Mouse (Mus musculus): ENCODE results near the gene Gm17387. TPM values are rescaled to one million over a fixed set of nuclear protein-coding genes. Genes with fewer than 3 reads are reported as not detected.

Gm17387 gene
- polyA plus RNA-seq (2015; fragmentation: Nextera tagmentation; extraction: Ambion mirVana), result not detected in 2 replicates

DNA sequence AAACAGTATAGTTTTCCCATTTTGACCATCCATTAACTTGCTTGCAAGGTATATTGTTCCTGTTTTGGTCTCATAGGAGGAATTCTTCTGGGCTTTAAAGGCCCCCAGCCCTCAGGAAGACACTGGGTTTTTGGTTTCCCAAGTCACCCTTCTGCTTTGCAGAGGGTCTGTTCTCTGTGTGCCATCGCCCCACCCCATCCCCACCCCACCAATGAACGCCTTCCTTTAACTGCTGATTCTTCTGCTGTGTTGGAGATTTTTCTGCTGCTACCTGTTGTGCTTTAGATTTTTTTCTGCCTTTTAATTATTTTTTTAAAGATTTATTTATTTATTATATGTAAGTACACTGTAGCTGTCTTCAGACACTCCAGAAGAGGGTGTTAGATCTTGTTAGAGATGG is at the start of gene Gm17387:
Gm17387 (plus strand) TSS at position 301 of the 400 bp plus-strand sequence.
- H3K4me1 ChIP-seq, result 0 out of 2 replicates have a peak, but pooled peaks cover 4% of the 10 kb centered on the region
- H3K36me3 ChIP-seq, result no peaks in the 10 kb centered on the region
- WGBS, result 85% methylated on average over 2 of the region's 2 CpGs
- no peak within 1 kb of the TSS for H3K4me2 ChIP-seq
- ATAC-seq (ENCODE audit: borderline replicate concordance, extremely low read depth, low FRiP score, low TSS enrichment), result no peak
- no peak within 1 kb of the TSS for H3K4me3 ChIP-seq
- H3K9me3 ChIP-seq, result no peaks in the 10 kb centered on the region
- no peak within 1 kb of the TSS for H3K27ac ChIP-seq
- no peaks in the 10 kb centered on the region for H3K27me3 ChIP-seq
- no peak within 1 kb of the TSS for H3K9ac ChIP-seq

DNA sequence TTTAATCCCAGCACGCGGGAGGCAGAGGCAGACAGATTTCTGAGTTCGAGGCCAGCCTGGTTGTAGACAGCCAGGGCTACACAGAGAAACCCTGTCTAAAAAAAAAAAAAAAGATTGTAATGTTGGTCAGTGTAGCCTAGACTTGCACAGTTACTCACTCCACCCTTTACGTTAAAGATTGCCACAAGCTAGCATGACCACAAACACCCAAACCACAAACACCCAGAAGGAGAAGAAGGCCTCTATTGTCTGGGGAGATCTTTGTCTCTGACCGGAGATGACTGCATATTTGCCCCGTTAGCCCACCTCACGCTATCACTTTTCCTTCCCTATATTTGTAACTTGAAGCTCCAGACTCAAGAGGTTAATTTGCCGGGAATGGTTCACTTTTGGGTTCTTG is 47.2 kb upstream of the Gm17387 start:
- Histone ChIP-seq H3K27ac (no peak overlapping the region), H3K4me1 (no peaks in the 10 kb centered on the region), H3K4me2 (no peak overlapping the region), H3K9ac (no peak overlapping the region), H3K9me3 (no peaks in the 10 kb centered on the region), H3K27me3 (no peaks in the 10 kb centered on the region), H3K36me3 (no peaks in the 10 kb centered on the region), H3K4me3 (no peak overlapping the region)
- ATAC-seq (ENCODE audit: borderline replicate concordance, extremely low read depth, low FRiP score, low TSS enrichment), result no peak
- 87% methylated on average over 8 of the region's 8 CpGs for WGBS

DNA sequence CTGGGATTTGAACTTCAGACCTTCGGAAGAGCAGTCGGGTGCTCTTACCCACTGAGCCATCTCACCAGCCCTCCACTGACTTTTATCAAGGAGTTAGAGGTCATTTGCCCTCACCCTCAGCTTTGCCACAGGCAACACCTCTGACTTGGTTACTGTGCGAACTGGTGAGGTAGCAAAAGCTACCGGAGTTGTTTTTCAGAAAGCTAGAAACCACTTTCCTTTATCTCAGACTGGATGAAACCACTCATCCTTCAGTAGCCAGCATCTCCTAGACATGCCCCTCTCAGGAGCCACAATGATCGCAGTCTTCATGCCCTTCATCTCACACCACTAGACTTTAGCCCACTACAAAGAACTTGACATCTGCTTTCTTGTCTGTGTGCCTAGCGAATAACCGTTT is 46.0 kb upstream of the Gm17387 start:
- H3K27ac ChIP-seq, result no peak overlapping the region
- H3K27me3 ChIP-seq, result no peaks in the 10 kb centered on the region
- H3K4me3 ChIP-seq, result no peak overlapping the region
- no peak overlapping the region for H3K9ac ChIP-seq
- H3K4me2 ChIP-seq, result no peak overlapping the region
- no peaks in the 10 kb centered on the region for H3K4me1 ChIP-seq
- H3K36me3 ChIP-seq, result no peaks in the 10 kb centered on the region
- ATAC-seq (ENCODE audit: borderline replicate concordance, extremely low read depth, low FRiP score, low TSS enrichment), result no peak
- no peaks in the 10 kb centered on the region for H3K9me3 ChIP-seq
- WGBS, result 81% methylated on average over 7 of the region's 7 CpGs

DNA sequence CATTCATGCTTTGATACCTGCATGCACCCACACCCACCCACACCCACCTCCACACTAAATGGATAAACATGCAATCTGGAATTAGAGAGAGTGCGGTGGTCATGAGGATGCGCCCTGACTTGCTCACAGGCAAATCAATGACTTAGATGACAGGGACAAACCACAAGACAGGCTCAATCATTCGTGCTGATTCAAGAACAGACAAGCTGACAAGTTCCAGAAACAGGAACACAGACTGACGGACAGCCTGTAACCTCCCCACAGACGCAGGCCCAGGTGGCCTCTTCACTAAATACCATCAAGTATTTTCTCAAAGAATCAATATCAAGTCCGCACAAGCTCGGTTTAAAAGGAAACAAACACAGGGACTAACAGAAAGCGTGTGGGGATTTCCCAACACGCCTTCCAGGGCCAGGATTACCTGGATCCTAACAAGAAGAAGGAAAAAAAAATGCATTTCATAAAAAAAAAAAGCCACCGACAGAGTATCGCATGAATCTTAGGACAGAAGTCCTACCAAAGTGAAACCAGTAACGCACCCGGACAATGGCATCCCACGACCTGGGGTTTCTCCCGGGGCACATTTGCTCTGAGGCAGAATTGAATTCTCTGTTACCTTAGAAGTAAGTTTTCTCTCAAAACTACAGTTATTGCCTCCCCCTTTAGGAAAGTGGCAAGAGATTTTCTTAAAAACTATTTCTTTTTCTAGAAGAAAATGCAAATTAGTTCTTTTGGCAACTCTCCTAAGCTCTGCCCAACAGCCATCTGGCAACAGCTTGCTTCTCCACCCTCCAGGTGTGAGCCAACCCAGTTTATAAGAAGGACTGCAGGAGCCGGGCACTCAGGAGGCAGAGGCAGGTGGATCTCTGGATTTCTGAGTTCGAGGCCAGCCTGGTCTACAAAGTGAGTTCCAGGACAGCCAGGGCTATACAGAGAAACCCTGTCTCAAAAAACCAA is 41.5 kb upstream of the Gm17387 start:
- Histone ChIP-seq H3K36me3 (no peaks in the 10 kb centered on the region), H3K27me3 (no peaks in the 10 kb centered on the region), H3K4me3 (no peak overlapping the region), H3K4me1 (peaks cover 6% of the 10 kb centered on the region; the same call in 1 of the 2 replicates), H3K9ac (no peak overlapping the region), H3K27ac (no peak overlapping the region), H3K9me3 (no peaks in the 10 kb centered on the region), H3K4me2 (no peak overlapping the region)
- 78% methylated on average over 17 of the region's 17 CpGs for WGBS
- no peak for ATAC-seq (ENCODE audit: borderline replicate concordance, extremely low read depth, low FRiP score, low TSS enrichment)

DNA sequence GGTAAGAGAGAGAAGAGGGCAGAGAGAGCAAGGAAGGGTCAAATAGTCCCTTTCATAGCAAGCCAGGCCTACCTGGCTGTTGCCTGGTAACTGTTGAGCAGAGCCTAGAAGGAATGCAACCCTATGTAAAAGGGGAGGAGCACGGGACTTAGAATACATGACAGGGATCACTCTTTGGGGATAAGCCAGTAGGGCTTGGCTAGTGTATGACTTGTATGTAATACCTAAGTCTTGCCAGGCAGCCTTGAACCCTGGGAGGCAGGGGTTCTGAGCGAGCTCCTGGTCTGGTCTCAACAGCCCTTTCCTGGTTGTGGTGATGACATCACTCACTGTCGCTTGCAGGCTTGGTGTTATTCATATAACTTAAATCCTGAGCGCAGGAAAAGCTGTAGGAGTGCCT is 39.9 kb upstream of the Gm17387 start:
- Histone ChIP-seq H3K4me3 (no peak overlapping the region), H3K9ac (no peak overlapping the region), H3K27ac (no peak overlapping the region), H3K9me3 (no peaks in the 10 kb centered on the region), H3K27me3 (no peaks in the 10 kb centered on the region), H3K36me3 (no peaks in the 10 kb centered on the region), H3K4me2 (no peak overlapping the region), H3K4me1 (peaks cover 6% of the 10 kb centered on the region; the same call in 1 of the 2 replicates)
- WGBS, result 53% methylated on average over 4 of the region's 4 CpGs
- ATAC-seq (ENCODE audit: borderline replicate concordance, extremely low read depth, low FRiP score, low TSS enrichment), result no peak

DNA sequence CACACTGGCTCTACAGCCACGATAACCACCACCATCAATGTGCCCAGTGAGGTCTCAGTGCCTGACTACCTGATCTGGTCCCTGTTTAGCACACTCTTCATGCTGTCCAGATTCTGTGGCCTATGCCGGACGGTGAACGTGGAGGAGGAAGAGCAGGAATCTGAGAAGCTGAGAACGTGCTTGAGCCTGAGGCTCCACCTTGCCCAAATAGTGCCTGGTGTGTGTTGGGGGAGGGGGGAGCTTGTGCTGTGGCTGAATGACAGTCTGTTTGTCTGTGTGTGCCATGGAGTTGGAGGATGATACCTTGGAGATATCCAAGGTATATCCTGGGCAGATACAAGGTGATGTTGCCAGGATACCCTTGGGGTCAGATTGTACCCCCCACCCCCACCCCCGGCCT is 38.7 kb upstream of the Gm17387 start:
- H3K9me3 ChIP-seq, result no peaks in the 10 kb centered on the region
- peaks cover 6% of the 10 kb centered on the region; the same call in 1 of the 2 replicates for H3K4me1 ChIP-seq
- no peak overlapping the region for H3K4me2 ChIP-seq
- H3K27ac ChIP-seq, result no peak overlapping the region
- no peak overlapping the region for H3K4me3 ChIP-seq
- WGBS, result 46% methylated on average over 6 of the region's 6 CpGs
- ATAC-seq (ENCODE audit: borderline replicate concordance, extremely low read depth, low FRiP score, low TSS enrichment), result no peak
- H3K27me3 ChIP-seq, result no peaks in the 10 kb centered on the region
- H3K9ac ChIP-seq, result no peak overlapping the region
- H3K36me3 ChIP-seq, result no peaks in the 10 kb centered on the region

DNA sequence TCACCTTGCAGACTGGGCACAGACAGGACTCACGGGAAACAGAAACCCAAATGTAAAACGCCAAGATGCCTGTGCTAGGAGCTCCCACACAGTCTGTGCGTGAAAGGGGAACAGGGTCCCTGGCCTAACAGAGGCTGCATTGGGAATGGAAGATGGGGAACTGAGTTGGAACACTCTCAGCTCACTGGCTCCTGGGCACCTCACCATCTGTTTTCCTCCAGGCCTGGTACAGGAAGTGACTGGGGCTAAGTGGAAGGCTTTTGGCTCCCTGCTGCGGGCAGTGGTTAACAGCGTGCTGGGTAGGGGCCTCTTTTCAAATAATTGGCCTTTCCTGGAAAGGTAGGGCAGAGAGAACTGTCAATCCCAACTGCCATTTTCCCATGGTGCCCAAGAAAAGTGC is 38.3 kb upstream of the Gm17387 start:
- WGBS, result 46% methylated on average over 5 of the region's 5 CpGs
- ATAC-seq (ENCODE audit: borderline replicate concordance, extremely low read depth, low FRiP score, low TSS enrichment), result no peak
- H3K9me3 ChIP-seq, result no peaks in the 10 kb centered on the region

DNA sequence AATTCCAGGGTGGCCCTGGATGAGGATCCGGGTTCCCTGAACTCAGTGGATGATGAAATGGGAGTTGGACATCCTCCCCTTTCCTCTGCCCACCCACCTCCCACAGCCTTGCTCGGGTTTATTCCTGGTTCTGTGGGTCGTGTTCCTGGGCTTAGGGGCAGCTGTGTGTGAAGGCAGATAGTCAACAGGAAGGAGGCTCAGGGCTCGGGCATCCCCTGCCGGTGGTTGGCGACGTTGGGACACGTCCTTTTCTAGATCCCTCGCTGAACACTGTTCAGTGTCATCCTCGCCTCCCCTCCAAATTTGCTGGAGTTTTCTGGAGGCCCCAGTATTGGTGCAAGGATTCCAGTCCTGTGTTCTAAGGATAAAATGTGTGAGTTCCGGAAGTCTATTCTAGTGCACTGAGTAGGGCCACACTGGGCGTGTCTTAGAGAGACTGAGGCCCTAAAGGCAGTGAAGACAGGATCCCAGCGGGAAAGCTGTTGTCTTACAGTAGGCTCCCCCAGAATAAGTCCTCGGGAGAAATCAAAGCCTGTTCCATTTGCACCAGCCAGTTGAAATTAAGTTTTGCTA is 37.7 kb upstream of the Gm17387 start:
- H3K27ac ChIP-seq, result no peak overlapping the region
- WGBS, result 79% methylated on average over 14 of the region's 14 CpGs
- no peak overlapping the region for H3K4me3 ChIP-seq
- no peak overlapping the region for H3K4me2 ChIP-seq
- H3K27me3 ChIP-seq, result no peaks in the 10 kb centered on the region
- no peak for ATAC-seq (ENCODE audit: borderline replicate concordance, extremely low read depth, low FRiP score, low TSS enrichment)
- peaks cover 6% of the 10 kb centered on the region; the same call in 1 of the 2 replicates for H3K4me1 ChIP-seq
- H3K9ac ChIP-seq, result no peak overlapping the region
- no peaks in the 10 kb centered on the region for H3K9me3 ChIP-seq
- H3K36me3 ChIP-seq, result no peaks in the 10 kb centered on the region

More for the DNA sequence above, 38.3 kb upstream of the Gm17387 start:
- no peaks in the 10 kb centered on the region for H3K27me3 ChIP-seq
- no peak overlapping the region for H3K4me2 ChIP-seq
- no peak overlapping the region for H3K9ac ChIP-seq
- no peak overlapping the region for H3K27ac ChIP-seq
- peaks cover 6% of the 10 kb centered on the region; the same call in 1 of the 2 replicates for H3K4me1 ChIP-seq
- H3K4me3 ChIP-seq, result no peak overlapping the region
- H3K36me3 ChIP-seq, result no peaks in the 10 kb centered on the region

DNA sequence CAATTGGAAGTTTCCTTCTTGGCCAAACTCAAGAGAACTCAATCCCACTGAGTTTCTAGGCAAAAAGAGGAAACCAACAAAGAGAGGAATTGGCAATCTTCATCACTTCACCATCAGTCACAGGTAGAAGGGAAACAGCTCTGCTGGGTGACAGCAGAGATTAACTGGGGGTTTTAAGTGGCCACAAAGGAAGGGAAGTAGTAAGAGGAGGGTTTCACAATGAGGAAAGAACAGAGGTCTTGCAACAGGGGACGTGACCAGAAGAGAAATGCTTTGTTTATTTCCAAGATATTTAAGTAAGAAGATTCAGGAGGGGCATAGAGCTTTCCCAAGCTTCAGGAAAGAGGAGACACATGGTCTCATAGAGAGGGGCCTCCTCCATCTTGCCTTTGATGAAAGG is 31.1 kb upstream of the Gm17387 start:
- H3K4me1 ChIP-seq, result no peaks in the 10 kb centered on the region
- no peaks in the 10 kb centered on the region for H3K36me3 ChIP-seq
- no peak overlapping the region for H3K9ac ChIP-seq
- ATAC-seq (ENCODE audit: borderline replicate concordance, extremely low read depth, low FRiP score, low TSS enrichment), result no peak
- H3K27me3 ChIP-seq, result no peaks in the 10 kb centered on the region
- H3K4me3 ChIP-seq, result no peak overlapping the region
- H3K4me2 ChIP-seq, result no peak overlapping the region
- WGBS, result 30% methylated on average over 1 of the region's 1 CpGs
- no peaks in the 10 kb centered on the region for H3K9me3 ChIP-seq
- no peak overlapping the region for H3K27ac ChIP-seq

DNA sequence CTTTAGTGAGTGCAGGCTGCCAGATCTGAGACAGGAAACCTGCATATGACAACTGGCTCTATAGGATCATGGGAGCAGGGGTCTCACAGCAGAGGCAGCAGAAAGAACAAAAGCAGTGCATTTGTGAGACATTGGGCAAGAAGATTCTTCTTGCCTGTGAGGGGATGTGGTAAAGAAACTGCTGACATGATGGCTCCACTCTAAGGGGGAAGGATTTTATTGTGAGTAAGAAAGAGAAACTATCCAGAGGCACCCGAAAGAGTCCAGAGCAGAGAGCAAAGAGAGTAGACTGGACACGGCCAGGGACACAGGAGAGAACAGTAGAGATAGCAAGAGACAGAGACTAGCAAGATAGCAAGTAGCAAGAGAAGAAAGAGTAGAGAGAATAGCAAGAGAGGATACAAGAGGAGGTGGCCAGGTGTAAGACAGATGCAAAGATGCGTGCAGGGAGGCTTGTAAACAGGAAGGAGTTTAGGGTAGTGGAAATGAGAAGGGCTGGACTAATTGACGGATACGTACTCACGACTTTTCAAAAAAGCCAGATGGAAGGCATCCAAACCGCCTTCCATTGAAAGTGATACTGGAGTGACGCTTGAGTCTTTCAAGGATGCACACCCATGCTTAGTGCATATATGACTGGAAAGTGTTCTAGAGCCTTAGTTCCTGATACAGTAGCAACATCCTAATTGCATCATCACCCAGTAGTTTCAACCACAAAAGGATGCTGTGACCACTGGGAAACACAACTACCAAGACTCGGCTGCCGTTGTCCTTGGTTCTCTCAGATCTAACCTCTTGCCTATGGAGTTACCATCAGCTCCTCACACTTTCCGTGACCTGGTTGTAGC is 29.9 kb upstream of the Gm17387 start:
- Histone ChIP-seq H3K4me3 (no peak overlapping the region), H3K27me3 (no peaks in the 10 kb centered on the region), H3K9ac (no peak overlapping the region), H3K27ac (no peak overlapping the region), H3K9me3 (no peaks in the 10 kb centered on the region), H3K4me1 (no peaks in the 10 kb centered on the region), H3K4me2 (no peak overlapping the region), H3K36me3 (no peaks in the 10 kb centered on the region)
- ATAC-seq (ENCODE audit: borderline replicate concordance, extremely low read depth, low FRiP score, low TSS enrichment), result no peak
- 66% methylated on average over 11 of the region's 11 CpGs for WGBS

DNA sequence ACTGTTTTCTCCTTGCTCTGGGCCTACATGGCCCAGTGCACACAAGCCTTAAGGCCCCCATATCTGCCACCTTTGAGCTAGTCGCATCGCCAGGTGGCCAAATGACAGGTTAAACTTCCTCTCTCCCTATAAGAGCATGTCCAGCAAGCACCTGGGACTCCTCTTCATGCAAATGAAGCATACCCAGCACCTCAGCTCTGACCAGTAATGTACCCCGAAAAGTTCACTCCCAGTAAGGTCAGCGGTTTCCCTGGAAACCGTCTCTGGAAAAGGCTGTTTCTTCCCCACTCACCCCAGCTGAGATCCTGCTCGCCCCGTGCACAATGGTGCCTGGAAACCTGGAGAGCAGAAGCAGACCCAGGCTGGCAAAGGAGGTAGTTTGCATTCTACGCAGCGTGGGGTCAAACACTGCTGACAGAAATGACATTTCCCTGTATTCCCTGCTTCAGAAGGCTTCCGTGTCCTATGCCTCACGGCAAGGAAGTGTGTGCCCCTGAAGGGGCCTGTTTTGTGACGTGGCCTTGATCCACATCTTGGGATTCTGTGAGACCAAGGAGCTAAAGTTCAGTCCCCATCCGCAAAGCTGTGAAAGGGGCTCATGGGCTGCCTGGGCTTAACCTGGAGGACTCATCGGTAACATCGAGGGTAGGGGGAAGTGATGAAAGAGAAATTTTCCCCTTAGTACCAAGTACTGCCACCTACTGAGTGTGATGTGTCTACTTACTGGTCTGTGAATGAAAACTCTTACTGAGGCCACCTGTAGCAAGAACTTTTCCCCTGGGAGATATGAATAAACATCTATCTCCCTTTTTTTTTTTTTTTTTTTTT is 27.8 kb upstream of the Gm17387 start:
- Histone ChIP-seq H3K27ac (no peak overlapping the region), H3K4me3 (no peak overlapping the region), H3K4me1 (no peaks in the 10 kb centered on the region), H3K4me2 (no peak overlapping the region), H3K9me3 (no peaks in the 10 kb centered on the region), H3K27me3 (no peaks in the 10 kb centered on the region), H3K36me3 (no peaks in the 10 kb centered on the region), H3K9ac (no peak overlapping the region)
- ATAC-seq (ENCODE audit: borderline replicate concordance, extremely low read depth, low FRiP score, low TSS enrichment), result no peak
- 72% methylated on average over 15 of the region's 15 CpGs for WGBS
